16 mouse cellular contexts compared by ENCODE assay signal in the genomic region with DNA sequence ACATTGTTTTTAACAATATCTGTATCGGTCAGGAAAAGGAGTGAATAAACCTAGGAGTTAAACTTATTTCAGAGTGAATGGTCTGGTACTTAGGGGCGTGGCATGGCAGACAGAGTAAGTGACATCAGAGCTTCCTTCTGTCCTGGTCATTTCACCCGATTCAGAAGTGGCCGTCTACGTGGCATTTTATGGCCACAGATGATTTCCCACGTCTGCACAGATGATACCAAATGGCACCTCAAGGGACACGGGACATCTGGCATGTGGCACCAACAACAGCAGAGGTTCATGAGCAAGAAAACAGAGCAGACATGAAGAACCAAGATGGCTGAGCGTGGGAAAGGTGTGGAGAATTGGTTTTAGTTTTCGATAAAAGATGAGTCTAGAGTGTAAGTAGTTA. TPM values are rescaled to one million over a fixed set of nuclear protein-coding genes. Genes with fewer than 3 reads are reported as not detected.
A peak's percentile ranks its signal among the peaks of the same experiment; 100 is the strongest.
DNase-seq lines count a peak whose midpoint lies in the region; ATAC-seq and TF ChIP-seq lines count a peak whose summit lies in the region.
"Had no signal": no experiment of that assay in that cellular context is flagged by ENCODE, and none has a peak within 500 bp of the region (broad histone marks: within the 10 kb centered on the region; RNA-seq: fewer than 3 reads in every experiment).

No protein-coding gene starts in this region.

- no peak for ATAC-seq in heart, embryonic 16.5 days (replicated peaks; ENCODE audit: extremely low read depth, insufficient read depth, low FRiP score)
- no peak for ATAC-seq in heart, embryonic 12.5 days (ENCODE audit: insufficient number of reproducible peaks, low FRiP score)
- ATAC-seq in kidney, postnatal 0 days (replicated peaks; ENCODE audit: low FRiP score, low read depth): 0 out of 2 replicates have a peak, but pooled peaks have one; percentile 41
- ATAC-seq in stomach, embryonic 14.5 days (ENCODE audit: insufficient number of reproducible peaks, insufficient read depth, low FRiP score, low read depth): no peak
- ATAC-seq in stomach, postnatal 0 days (ENCODE audit: low FRiP score, low TSS enrichment): no peak
- ATAC-seq: hindbrain, postnatal 0 days; midbrain, embryonic 15.5 days had no signal

- no peaks in the 10 kb centered on the region for H3K36me3 ChIP-seq in heart, embryonic 16.5 days (ENCODE audit: control insufficient read depth, insufficient read depth)
- no peaks in the 10 kb centered on the region for H3K36me3 ChIP-seq in heart, embryonic 12.5 days
- H3K36me3 ChIP-seq in kidney, postnatal 0 days (ENCODE audit: insufficient read depth, low read length): no peaks in the 10 kb centered on the region
- H3K36me3 ChIP-seq in stomach, embryonic 14.5 days (ENCODE audit: control insufficient read depth, insufficient read depth, low read length): no peaks in the 10 kb centered on the region
- no peaks in the 10 kb centered on the region for H3K36me3 ChIP-seq in stomach, postnatal 0 days (ENCODE audit: control insufficient read depth, insufficient read depth, low read length)
- H3K36me3 ChIP-seq: embryonic facial prominence, embryonic 10.5 days; hindbrain, embryonic 10.5 days; limb, embryonic 15.5 days; midbrain, embryonic 15.5 days had no signal

- no peak overlapping the region for H3K4me2 ChIP-seq in heart, embryonic 16.5 days (ENCODE audit: low read depth, low read length)
- no peak overlapping the region for H3K4me2 ChIP-seq in heart, embryonic 12.5 days
- H3K4me2 ChIP-seq in kidney, postnatal 0 days (ENCODE audit: low read length): no peak overlapping the region
- no peak overlapping the region for H3K4me2 ChIP-seq in stomach, embryonic 14.5 days (replicated peaks; ENCODE audit: low read depth, low read length)
- H3K4me2 ChIP-seq in stomach, postnatal 0 days (replicated peaks; ENCODE audit: low read depth): no peak overlapping the region
- H3K4me2 ChIP-seq: limb, embryonic 15.5 days; midbrain, embryonic 15.5 days had no signal

- peaks cover 8% of the 10 kb centered on the region for H3K4me1 ChIP-seq in heart, embryonic 16.5 days (ENCODE audit: control insufficient read depth, insufficient read depth, low read length)
- peaks cover 12% of the 10 kb centered on the region for H3K4me1 ChIP-seq in heart, embryonic 12.5 days (replicated peaks)
- peaks cover 9% of the 10 kb centered on the region for H3K4me1 ChIP-seq in kidney, postnatal 0 days (replicated peaks; ENCODE audit: insufficient read depth, low read length)
- H3K4me1 ChIP-seq in stomach, embryonic 14.5 days (ENCODE audit: control insufficient read depth, insufficient read depth, low read length): no peaks in the 10 kb centered on the region; the same call in 1 of the 2 replicates
- no peaks in the 10 kb centered on the region for H3K4me1 ChIP-seq in stomach, postnatal 0 days (replicated peaks; ENCODE audit: control insufficient read depth, insufficient read depth)
- H3K4me1 ChIP-seq: hindbrain, embryonic 10.5 days; midbrain, embryonic 15.5 days had no signal

- TF ChIP-seq EP300 in stomach, postnatal 0 days (optimal IDR thresholded peaks at IDR 0.05): no peak

- H3K27me3 ChIP-seq in heart, embryonic 16.5 days (ENCODE audit: control insufficient read depth, insufficient read depth, low read length): no peaks in the 10 kb centered on the region
- no peaks in the 10 kb centered on the region for H3K27me3 ChIP-seq in heart, embryonic 12.5 days (replicated peaks)
- no peaks in the 10 kb centered on the region for H3K27me3 ChIP-seq in kidney, postnatal 0 days (ENCODE audit: insufficient read depth, low read length)
- no peaks in the 10 kb centered on the region for H3K27me3 ChIP-seq in stomach, embryonic 14.5 days (ENCODE audit: control insufficient read depth, insufficient read depth, low read length)
- H3K27me3 ChIP-seq in stomach, postnatal 0 days (ENCODE audit: control insufficient read depth, insufficient read depth, low read length): no peaks in the 10 kb centered on the region
- H3K27me3 ChIP-seq: limb, embryonic 15.5 days; midbrain, embryonic 15.5 days had no signal

- H3K9me3 ChIP-seq in heart, embryonic 16.5 days (replicated peaks; ENCODE audit: control insufficient read depth, low read length): no peaks in the 10 kb centered on the region
- no peaks in the 10 kb centered on the region for H3K9me3 ChIP-seq in heart, embryonic 12.5 days (replicated peaks)
- H3K9me3 ChIP-seq in kidney, postnatal 0 days (replicated peaks; ENCODE audit: low read length): no peaks in the 10 kb centered on the region
- H3K9me3 ChIP-seq in stomach, embryonic 14.5 days (ENCODE audit: control insufficient read depth, low read depth, low read length): no peaks in the 10 kb centered on the region
- H3K9me3 ChIP-seq in stomach, postnatal 0 days (ENCODE audit: control insufficient read depth, low read length): no peaks in the 10 kb centered on the region
- H3K9me3 ChIP-seq: embryonic facial prominence, embryonic 10.5 days; hindbrain, embryonic 10.5 days; limb, embryonic 15.5 days; midbrain, embryonic 15.5 days had no signal

- peak overlapping the region; percentile 37; the same call in 1 of the 2 replicates for H3K27ac ChIP-seq in heart, embryonic 16.5 days (ENCODE audit: low read length)
- no peak overlapping the region for H3K27ac ChIP-seq in heart, embryonic 12.5 days (ENCODE audit: poor library complexity, severe bottlenecking)
- peak overlapping the region; percentile 38 for H3K27ac ChIP-seq in kidney, postnatal 0 days
- 0 out of 2 replicates have a peak overlapping the region, but pooled peaks have one; percentile 34 for H3K27ac ChIP-seq in stomach, embryonic 14.5 days (ENCODE audit: low read length)
- H3K27ac ChIP-seq in stomach, postnatal 0 days (replicated peaks): no peak overlapping the region
- H3K27ac ChIP-seq: embryonic facial prominence, embryonic 10.5 days; hindbrain, embryonic 10.5 days; hindbrain, postnatal 0 days; limb, embryonic 15.5 days; midbrain, embryonic 15.5 days had no signal

- TF ChIP-seq CTCF in kidney, postnatal 0 days (IDR thresholded peaks at IDR 0.05; ENCODE audit: low read depth): no peak
- no peak for TF ChIP-seq CTCF in stomach, postnatal 0 days (IDR thresholded peaks at IDR 0.05; ENCODE audit: low read depth)

- H3K4me3 ChIP-seq in heart, embryonic 16.5 days (ENCODE audit: low read length): no peak overlapping the region
- H3K4me3 ChIP-seq in heart, embryonic 12.5 days: no peak overlapping the region
- H3K4me3 ChIP-seq in kidney, postnatal 0 days (replicated peaks; ENCODE audit: low read depth, low read length): no peak overlapping the region
- no peak overlapping the region for H3K4me3 ChIP-seq in stomach, embryonic 14.5 days (ENCODE audit: low read depth, low read length)
- no peak overlapping the region for H3K4me3 ChIP-seq in stomach, postnatal 0 days (ENCODE audit: low read depth, low read length)
- H3K4me3 ChIP-seq: embryonic facial prominence, embryonic 10.5 days; hindbrain, embryonic 10.5 days; limb, embryonic 15.5 days; midbrain, embryonic 15.5 days; myocyte had no signal

- DNase-seq in kidney, postnatal 0 days (ENCODE audit: low spot score): no peak
- no peak for DNase-seq in kidney, adult 9 months
- no peak for DNase-seq in stomach, postnatal 0 days (ENCODE audit: low spot score)
- DNase-seq in ovary, postnatal 14 days (ENCODE audit: low spot score): no peak
- DNase-seq: cerebellum, adult 9-10 months; spleen, adult 18-20 months had no signal

- 64% methylated on average over 9 of the region's 9 CpGs for WGBS in heart, embryonic 16.5 days
- WGBS in heart, embryonic 12.5 days: 72% methylated on average over 9 of the region's 9 CpGs
- WGBS in kidney, postnatal 0 days: 51% methylated on average over 9 of the region's 9 CpGs
- WGBS in stomach, embryonic 14.5 days: 76% methylated on average over 9 of the region's 9 CpGs
- 70% methylated on average over 9 of the region's 9 CpGs for WGBS in stomach, postnatal 0 days

- no peak overlapping the region for H3K9ac ChIP-seq in heart, embryonic 16.5 days (ENCODE audit: low read length)
- H3K9ac ChIP-seq in heart, embryonic 12.5 days: no peak overlapping the region
- no peak overlapping the region for H3K9ac ChIP-seq in kidney, postnatal 0 days (ENCODE audit: low read depth, low read length)
- no peak overlapping the region for H3K9ac ChIP-seq in stomach, embryonic 14.5 days (replicated peaks; ENCODE audit: low read depth, low read length)
- H3K9ac ChIP-seq in stomach, postnatal 0 days (ENCODE audit: low read length): no peak overlapping the region
- H3K9ac ChIP-seq: limb, embryonic 15.5 days; midbrain, embryonic 15.5 days had no signal

RNA-seq across cellular contexts. Expression of a gene that starts 48.7 kb away (rescaled TPM):
- polyA plus RNA-seq in heart, embryonic 16.5 days (2015; fragmentation: Nextera tagmentation; extraction: Ambion mirVana): 0.25 and 0.51 TPM in 2 replicates
- 1.1 TPM in 1 of 2 replicates, not detected in the other for polyA plus RNA-seq in heart, embryonic 12.5 days (2016; fragmentation: Nextera tagmentation; extraction: Ambion mirVana)
- polyA plus RNA-seq in kidney, postnatal 0 days (2015; fragmentation: Nextera tagmentation; extraction: Ambion mirVana): 0.30 and 0.77 TPM in 2 replicates
- polyA plus RNA-seq in stomach, embryonic 14.5 days (2014; fragmentation: Nextera tagmentation; extraction: Ambion mirVana): 2.1 and 3.7 TPM in 2 replicates
- 1.1 and 1.4 TPM in 2 replicates for polyA plus RNA-seq in stomach, postnatal 0 days (2015; fragmentation: Nextera tagmentation; extraction: Ambion mirVana)
- polyA plus RNA-seq: C2C12, myocyte had no signal

Comparison
In these comparisons a context has a peak if more than half of its experiments do, and no peak if none do; other contexts are left out.
1. H3K27ac ChIP-seq: peak in heart, embryonic 16.5 days (single experiment), kidney, postnatal 0 days (single experiment) and stomach, embryonic 14.5 days (single experiment); none in heart, embryonic 12.5 days (single experiment) and stomach, postnatal 0 days (single experiment).